Mouse (Mus musculus): ENCODE data around the gene Qrfp.
A peak's percentile ranks its signal among the peaks of the same experiment; 100 is the strongest.

Qrfp gene

GRCm38 (mm10) chr2:31815367-31815766 lies 5.0 kb upstream of the Qrfp start:
- no peak for DNase-seq (ENCODE audit: low spot score in 2 of 2)

- no peak for DNase-seq (ENCODE audit: low spot score in 2 of 2)
These were observed 4.3 kb upstream of the Qrfp start for GRCm38 (mm10) chr2:31814699-31815098.

- no peak for DNase-seq (ENCODE audit: low spot score in 2 of 2)
These were observed 3.3 kb upstream of the Qrfp start for GRCm38 (mm10) chr2:31813641-31814040.

- no peak for DNase-seq (ENCODE audit: low spot score in 2 of 2)
These were observed 942 bp upstream of the Qrfp start for GRCm38 (mm10) chr2:31811086-31811958.

GRCm38 (mm10) chr2:31809358-31809740 lies 1.0 kb downstream of the Qrfp start:
- no peak for DNase-seq (ENCODE audit: low spot score in 2 of 2)

- DNase-seq (ENCODE audit: low spot score in 2 of 2) = no peak
These were observed 1.7 kb downstream of the Qrfp start for GRCm38 (mm10) chr2:31808410-31809357.

- no peak for DNase-seq (ENCODE audit: low spot score in 2 of 2)
These were observed 3.6 kb downstream of the Qrfp start for GRCm38 (mm10) chr2:31806639-31807382.

GRCm38 (mm10) chr2:31803480-31803879 lies 6.9 kb downstream of the Qrfp start:
- no peak for DNase-seq (ENCODE audit: low spot score in 2 of 2)

GRCm38 (mm10) chr2:31802811-31803210 lies 7.6 kb downstream of the Qrfp start:
- DNase-seq (ENCODE audit: low spot score in 2 of 2) = no peak

- DNase-seq (ENCODE audit: low spot score in 2 of 2) = no peak
These were observed 9.0 kb downstream of the Qrfp start for GRCm38 (mm10) chr2:31801416-31801815.

GRCm38 (mm10) chr2:31796943-31797342 lies 13.4 kb downstream of the Qrfp start:
- DNase-seq (ENCODE audit: low spot score in 2 of 2) = no peak

- DNase-seq (ENCODE audit: low spot score in 2 of 2) = no peak
These were observed 17.8 kb downstream of the Qrfp start for GRCm38 (mm10) chr2:31792611-31793010.

GRCm38 (mm10) chr2:31791260-31791659 lies 19.1 kb downstream of the Qrfp start:
- DNase-seq (ENCODE audit: low spot score in 2 of 2) = no peak

GRCm38 (mm10) chr2:31790728-31791251 lies 19.6 kb downstream of the Qrfp start:
- no peak for DNase-seq (ENCODE audit: low spot score in 2 of 2)

- no peak for DNase-seq (ENCODE audit: low spot score in 2 of 2)
These were observed 21.2 kb downstream of the Qrfp start for GRCm38 (mm10) chr2:31789215-31789614.

- DNase-seq (ENCODE audit: low spot score in 2 of 2) = no peak
These were observed 22.2 kb downstream of the Qrfp start for GRCm38 (mm10) chr2:31788227-31788626.

- DNase-seq (ENCODE audit: low spot score in 2 of 2) = peak in 1 of 2 experiments; percentile 64
These were observed 23.4 kb downstream of the Qrfp start for GRCm38 (mm10) chr2:31787029-31787428.

- DNase-seq (ENCODE audit: low spot score in 2 of 2) = peak; percentile 61 to 81
These were observed 25.3 kb downstream of the Qrfp start for GRCm38 (mm10) chr2:31785074-31785473.

- no peak for DNase-seq (ENCODE audit: low spot score in 2 of 2)
These were observed 27.3 kb downstream of the Qrfp start for GRCm38 (mm10) chr2:31782958-31783602.

- no peak for DNase-seq (ENCODE audit: low spot score in 2 of 2)
These were observed 31.1 kb downstream of the Qrfp start for GRCm38 (mm10) chr2:31779258-31779657.

GRCm38 (mm10) chr2:31776479-31776878 lies 33.9 kb downstream of the Qrfp start:
- DNase-seq (ENCODE audit: low spot score in 2 of 2) = no peak
